Comparison of ENCODE assay signal across 9 mouse cellular contexts in genomic region chr7:105553456-105554211, GRCm38 (mm10). TPM values are rescaled to one million over a fixed set of nuclear protein-coding genes. Genes with fewer than 3 reads are reported as not detected.
DNase-seq lines count a peak whose midpoint lies in the region; ATAC-seq and TF ChIP-seq lines count a peak whose summit lies in the region.
"Had no signal": no experiment of that assay in that cellular context is flagged by ENCODE, and none has a peak within 500 bp of the region (broad histone marks: within the 10 kb centered on the region; RNA-seq: fewer than 3 reads in every experiment).

No protein-coding gene starts in this region.

- H3K27me3 ChIP-seq in liver, adult 2 months (ENCODE audit: control insufficient read depth, insufficient read depth, low read length): no peaks in the 10 kb centered on the region
- no peaks in the 10 kb centered on the region for H3K27me3 ChIP-seq in hindbrain, embryonic 11.5 days (ENCODE audit: control insufficient read depth, insufficient read depth, low read length)
- H3K27me3 ChIP-seq in midbrain, embryonic 12.5 days: 0 out of 2 replicates have a peak, but pooled peaks cover 3% of the 10 kb centered on the region

- 0 out of 2 replicates have a peak, but pooled peaks cover 2% of the 10 kb centered on the region for H3K36me3 ChIP-seq in liver, adult 2 months (ENCODE audit: control insufficient read depth, insufficient read depth, low read length)
- no peaks in the 10 kb centered on the region for H3K36me3 ChIP-seq in hindbrain, embryonic 11.5 days (ENCODE audit: control insufficient read depth, insufficient read depth, low read length)
- H3K36me3 ChIP-seq in midbrain, embryonic 12.5 days: peaks cover 16% of the 10 kb centered on the region

- H3K27ac ChIP-seq in liver, adult 2 months (replicated peaks; ENCODE audit: insufficient read depth, low read depth, low read length): peak overlapping the region; percentile 68
- H3K27ac ChIP-seq in hindbrain, embryonic 11.5 days (ENCODE audit: low read depth, low read length): peak overlapping the region; percentile 67
- peak overlapping the region; percentile 70 for H3K27ac ChIP-seq in midbrain, embryonic 12.5 days (replicated peaks)

- peak overlapping the region; percentile 67 for H3K9ac ChIP-seq in liver, adult 2 months (ENCODE audit: low read depth, low read length)
- peak overlapping the region; percentile 65 for H3K9ac ChIP-seq in hindbrain, embryonic 11.5 days (ENCODE audit: low read depth, low read length)
- H3K9ac ChIP-seq in midbrain, embryonic 12.5 days (replicated peaks): peak overlapping the region; percentile 83

- peak overlapping the region; percentile 90 for H3K4me3 ChIP-seq in liver, adult 2 months (ENCODE audit: insufficient read depth, low read depth, low read length)
- H3K4me3 ChIP-seq in hindbrain, embryonic 11.5 days (ENCODE audit: low read depth, low read length): peak overlapping the region; percentile 45
- H3K4me3 ChIP-seq in midbrain, embryonic 12.5 days: peak overlapping the region; percentile 69

- TF ChIP-seq CTCF in liver, adult 2 months (IDR thresholded peaks at IDR 0.05; ENCODE audit: low read depth, low read length): no peak

- peaks cover 3% of the 10 kb centered on the region; the same call in 1 of the 2 replicates for H3K79me2 ChIP-seq in liver, adult 2 months (ENCODE audit: control insufficient read depth, insufficient read depth, low read length)

- H3K4me2 ChIP-seq in hindbrain, embryonic 11.5 days (replicated peaks; ENCODE audit: low read depth, low read length): peak overlapping the region; percentile 67
- peak overlapping the region; percentile 60 for H3K4me2 ChIP-seq in midbrain, embryonic 12.5 days (replicated peaks)

- no peak for TF ChIP-seq POLR2A in liver, adult 2 months (IDR thresholded peaks at IDR 0.05; ENCODE audit: extremely low read depth, insufficient read depth, low read length)

- H3K4me1 ChIP-seq in liver, adult 2 months (ENCODE audit: control insufficient read depth, insufficient read depth, low read length): peaks cover 10% of the 10 kb centered on the region
- no peaks in the 10 kb centered on the region for H3K4me1 ChIP-seq in hindbrain, embryonic 11.5 days (replicated peaks; ENCODE audit: control insufficient read depth, insufficient read depth, low read length)
- H3K4me1 ChIP-seq in midbrain, embryonic 12.5 days: peaks cover 16% of the 10 kb centered on the region

- ATAC-seq in hindbrain, embryonic 11.5 days (ENCODE audit: low FRiP score): peak; percentile 71
- peak; percentile 29 for ATAC-seq in midbrain, embryonic 12.5 days (ENCODE audit: low FRiP score, low read depth)
- no peak for ATAC-seq in megakaryocyte progenitor cell, adult 5-6 weeks (replicated peaks; ENCODE audit: poor library complexity)

- 38% methylated on average over 27 of the region's 27 CpGs for WGBS in liver, adult 2 months
- 33% methylated on average over 26 of the region's 27 CpGs for WGBS in hindbrain, embryonic 11.5 days
- WGBS in midbrain, embryonic 12.5 days: 30% methylated on average over 26 of the region's 27 CpGs

- DNase-seq in liver, adult 2 months (ENCODE audit: extremely low read depth, low read depth, low spot score): no peak
- DNase-seq in liver: no peak
- DNase-seq in cerebellum, postnatal 14 days: peak; percentile 42 to 48
- DNase-seq in hindbrain, embryonic 11.5 days (ENCODE audit: low spot score): no peak
- no peak for DNase-seq in adrenal gland, postnatal 25 days
- no peak for DNase-seq in urinary bladder, adult 18-20 months (ENCODE audit: low spot score in 2 of 2)

- no peaks in the 10 kb centered on the region for H3K9me3 ChIP-seq in hindbrain, embryonic 11.5 days (ENCODE audit: control insufficient read depth, low read length)
- H3K9me3 ChIP-seq in midbrain, embryonic 12.5 days: no peaks in the 10 kb centered on the region

RNA-seq across cellular contexts. Expression of gene Smpd1, which starts 0.5 kb away (rescaled TPM):
- total RNA-seq in liver, adult 2 months (2014; rRNA removed): 33.1 and 38.1 TPM in 2 replicates
- polyA plus RNA-seq in liver, adult 2 months (2012; rRNA removed): 48.4 and 51.9 TPM in 2 replicates
- polyA plus RNA-seq in hindbrain, embryonic 11.5 days (2014; fragmentation: Nextera tagmentation; extraction: Ambion mirVana): 51.2 and 52.5 TPM in 2 replicates
- 48.5 and 51.1 TPM in 2 replicates for polyA plus RNA-seq in midbrain, embryonic 12.5 days (2016; fragmentation: Nextera tagmentation; extraction: Ambion mirVana)
- total RNA-seq in megakaryocyte progenitor cell, adult 5-6 weeks (2015): 16.2 and 21.0 TPM in 2 replicates
- total RNA-seq in megakaryocyte progenitor cell, adult 5-6 weeks (2017): 9.5 and 16.2 TPM in 2 replicates
- 48.2 and 49.1 TPM in 2 replicates for total RNA-seq in adrenal gland, postnatal 25 days (2021)

RNA-seq across cellular contexts. Expression of gene Apbb1, which starts 27.8 kb away (rescaled TPM):
- total RNA-seq in liver, adult 2 months (2014; rRNA removed): 1.1 TPM in 2 replicates
- 0.85 and 1.6 TPM in 2 replicates for polyA plus RNA-seq in liver, adult 2 months (2012; rRNA removed)
- polyA plus RNA-seq in hindbrain, embryonic 11.5 days (2014; fragmentation: Nextera tagmentation; extraction: Ambion mirVana): 94.6 and 112 TPM in 2 replicates
- polyA plus RNA-seq in midbrain, embryonic 12.5 days (2016; fragmentation: Nextera tagmentation; extraction: Ambion mirVana): 166 TPM in 2 replicates
- total RNA-seq in megakaryocyte progenitor cell, adult 5-6 weeks (2015): not detected in 2 replicates
- not detected in 2 replicates for total RNA-seq in megakaryocyte progenitor cell, adult 5-6 weeks (2017)
- total RNA-seq in adrenal gland, postnatal 25 days (2021): 13.6 and 15.0 TPM in 2 replicates

RNA-seq across cellular contexts. Expression of gene Hpx, which starts 46.3 kb away (rescaled TPM):
- total RNA-seq in liver, adult 2 months (2014; rRNA removed): 5,639 and 7,644 TPM in 2 replicates
- 4,285 and 5,140 TPM in 2 replicates for polyA plus RNA-seq in liver, adult 2 months (2012; rRNA removed)
- not detected in 2 replicates for polyA plus RNA-seq in hindbrain, embryonic 11.5 days (2014; fragmentation: Nextera tagmentation; extraction: Ambion mirVana)
- 0.27 and 0.35 TPM in 2 replicates for polyA plus RNA-seq in midbrain, embryonic 12.5 days (2016; fragmentation: Nextera tagmentation; extraction: Ambion mirVana)
- not detected in 2 replicates for total RNA-seq in megakaryocyte progenitor cell, adult 5-6 weeks (2015)
- not detected in 2 replicates for total RNA-seq in megakaryocyte progenitor cell, adult 5-6 weeks (2017)
- total RNA-seq in adrenal gland, postnatal 25 days (2021): 0.21 and 22.0 TPM in 2 replicates
- total RNA-seq: neutrophil, adult 5-6 weeks had no signal

Comparison
In these comparisons a context has a peak if more than half of its experiments do, and no peak if none do; other contexts are left out.
1. DNase-seq: peak in cerebellum, postnatal 14 days (2 of 2); none in liver, adult 2 months (single experiment), liver (single experiment), hindbrain, embryonic 11.5 days (single experiment), adrenal gland, postnatal 25 days (single experiment) and urinary bladder, adult 18-20 months (0 of 2).
2. RNA of gene Hpx, which starts 46.3 kb away (total RNA-seq): 5,639 to 7,644 TPM in liver, adult 2 months; 0.21 to 22.0 TPM in adrenal gland, postnatal 25 days and not detected in megakaryocyte progenitor cell, adult 5-6 weeks; every median in the first group is over 100 times any median in the second.
3. Peak in every context shown above with its lines, with median percentiles within 50 percentile points of each other: H3K27ac ChIP-seq, H3K4me3 ChIP-seq and H3K9ac ChIP-seq.